Mouse (Mus musculus): ENCODE data around the gene Cacng2.

DNA sequence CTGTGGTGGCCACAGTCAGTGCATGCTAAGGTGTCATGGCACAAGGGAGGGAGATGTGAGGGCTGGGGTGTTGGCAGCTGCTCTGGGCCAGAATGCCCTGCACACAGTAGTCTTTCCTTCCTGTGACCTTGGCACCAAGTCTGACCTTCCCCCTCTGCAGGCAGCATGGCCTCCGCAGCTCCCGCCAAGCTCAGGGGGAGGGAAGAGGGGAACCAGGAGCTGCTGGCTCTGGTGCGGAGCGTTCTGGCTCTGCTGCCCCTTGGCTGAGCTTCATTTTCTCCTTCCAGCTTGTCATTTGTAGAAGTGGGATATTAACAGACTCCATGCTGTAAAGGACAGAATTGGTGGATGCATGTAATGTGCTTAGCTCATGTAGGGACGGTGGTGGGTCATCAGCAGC lies 38.5 kb upstream of the Cacng2 start:
- TF ChIP-seq CTCF (IDR thresholded peaks at IDR 0.05; ENCODE audit: low read depth) (no peak), EP300 (IDR thresholded peaks at IDR 0.05; ENCODE audit: low read depth) (no peak)
